Mouse (Mus musculus) liver, embryonic 16.5 days (tissue): ENCODE data around the gene Prune2. TPM values are rescaled to one million over a fixed set of nuclear protein-coding genes. Genes with fewer than 3 reads are reported as not detected.

ENCODE experiments used
- ATAC-seq: fragments of 200-750 bp; cut with Nextera tagmentation; 2 replicates; pipeline ENCODE4 v1.8.0; 2017; ENCODE audit warnings: low read depth, mild to moderate bottlenecking, moderate number of reproducible peaks, moderate library complexity
- H3K27ac ChIP-seq: fragments of 300-500 bp; sonication (generic); 2 replicates; pipeline ENCODE4 v1.5.1; 2014; ENCODE audit warnings: mild to moderate bottlenecking, low read length
- H3K27me3 ChIP-seq: fragments of 300-500 bp; sonication (generic); 2 replicates; pipeline ENCODE4 v1.6.1; 2014; ENCODE audit warnings: low read depth, low read length, mixed read lengths; ENCODE audit not compliant: control insufficient read depth, insufficient read depth
- H3K36me3 ChIP-seq: fragments of 300-500 bp; sonication (generic); 2 replicates; pipeline ENCODE4 v1.6.1; 2014; ENCODE audit warnings: mild to moderate bottlenecking; ENCODE audit not compliant: control insufficient read depth, insufficient read depth
- H3K4me1 ChIP-seq: fragments of 300-500 bp; sonication (generic); 2 replicates; pipeline ENCODE4 v1.6.1; 2014; ENCODE audit warnings: low read depth, low read length, mixed read lengths; ENCODE audit not compliant: control insufficient read depth
- H3K4me2 ChIP-seq: fragments of 300-500 bp; sonication (generic); 2 replicates; pipeline ENCODE4 v1.6.1; 2014; ENCODE audit warnings: low read depth, low read length, mixed read lengths
- H3K4me3 ChIP-seq: fragments of 300-500 bp; sonication (generic); 2 replicates; pipeline ENCODE4 v1.5.1; 2014; ENCODE audit warnings: low read depth, mild to moderate bottlenecking, low read length
- H3K9ac ChIP-seq: fragments of 300-500 bp; sonication (generic); 2 replicates; pipeline ENCODE4 v1.6.1; 2014; ENCODE audit warnings: low read depth, low read length
- H3K9me3 ChIP-seq: fragments of 300-500 bp; sonication (generic); replicated peaks from 2 replicates; pipeline ENCODE4 v1.6.1; 2016; ENCODE audit warnings: low read length; ENCODE audit not compliant: control insufficient read depth
- WGBS: fragments of 180-500 bp; shearing (Covaris S2); extraction: QIAGEN DNeasy Blood & Tissue Kit; methylation state at CpG from one replicate; pipeline ENCODE4 v1.1.7; 2014; ENCODE audit not compliant: insufficient replicate concordance; 5-methylcytosine and 5-hydroxymethylcytosine counted together
- polyA plus RNA-seq: library from polyadenylated mRNA; unstranded; fragments of >200 nt; fragmentation: Nextera tagmentation; extraction: Ambion mirVana; gene quantifications from 2 replicates; pipeline ENCODE4 v1.2.1, GENCODE M21; 2015

Gene Prune2
- polyA plus RNA-seq, 1 experiment from 2014 or later = 0.45 TPM

GRCm38 (mm10) chr19:17125380-17125779 is 169.5 kb downstream of the Prune2 start:
- ATAC-seq = no peak
- 40% methylated on average over 7 of the region's 7 CpGs for WGBS
- no peaks in the 10 kb centered on the region for H3K27me3 ChIP-seq
- no peak overlapping the region for H3K4me2 ChIP-seq
- H3K9me3 ChIP-seq = no peaks in the 10 kb centered on the region
- H3K27ac ChIP-seq = no peak overlapping the region
- H3K36me3 ChIP-seq = no peaks in the 10 kb centered on the region
- no peak overlapping the region for H3K4me3 ChIP-seq
- no peaks in the 10 kb centered on the region for H3K4me1 ChIP-seq
- H3K9ac ChIP-seq = no peak overlapping the region

DNA sequence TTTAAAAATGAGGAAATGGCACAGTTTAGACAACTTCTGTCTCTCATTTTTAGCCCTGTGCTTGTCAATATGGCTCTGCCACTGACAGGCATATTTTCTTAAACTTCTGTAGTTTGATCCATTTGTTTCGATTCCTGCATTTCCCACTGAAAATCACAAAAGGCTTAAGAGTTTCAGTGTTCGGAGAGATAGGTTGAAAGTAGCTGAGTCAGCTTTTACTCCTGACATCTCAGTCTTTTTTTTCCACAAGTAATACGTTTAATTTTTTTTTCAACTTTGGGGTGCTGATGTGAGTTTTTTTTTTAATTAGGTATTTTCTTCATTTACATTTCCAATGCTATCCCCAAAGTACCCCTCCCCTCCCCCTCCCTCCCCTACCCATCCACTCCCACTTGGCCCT is 174.6 kb downstream of the Prune2 start:
- ATAC-seq = no peak
- Histone ChIP-seq H3K9ac (no peak overlapping the region), H3K4me2 (no peak overlapping the region), H3K27me3 (no peaks in the 10 kb centered on the region), H3K4me3 (no peak overlapping the region), H3K36me3 (no peaks in the 10 kb centered on the region), H3K27ac (no peak overlapping the region), H3K4me1 (no peaks in the 10 kb centered on the region), H3K9me3 (no peaks in the 10 kb centered on the region)
- WGBS = 54% methylated on average over 3 of the region's 3 CpGs

- peak overlapping the region; percentile 52 for H3K4me2 ChIP-seq
- no peak for ATAC-seq
- H3K9ac ChIP-seq = 0 out of 2 replicates have a peak overlapping the region, but pooled peaks have one; percentile 5
- no peak overlapping the region for H3K27ac ChIP-seq
- no peaks in the 10 kb centered on the region for H3K9me3 ChIP-seq
- peak overlapping the region; percentile 39 for H3K4me3 ChIP-seq
- WGBS = 10% methylated on average over 21 of the region's 21 CpGs
- peaks cover 6% of the 10 kb centered on the region for H3K27me3 ChIP-seq
- H3K36me3 ChIP-seq = no peaks in the 10 kb centered on the region
- peaks cover 6% of the 10 kb centered on the region for H3K4me1 ChIP-seq
Measured at GRCm38 (mm10) chr19:17136677-17137460, 181.0 kb downstream of the Prune2 start.

DNA sequence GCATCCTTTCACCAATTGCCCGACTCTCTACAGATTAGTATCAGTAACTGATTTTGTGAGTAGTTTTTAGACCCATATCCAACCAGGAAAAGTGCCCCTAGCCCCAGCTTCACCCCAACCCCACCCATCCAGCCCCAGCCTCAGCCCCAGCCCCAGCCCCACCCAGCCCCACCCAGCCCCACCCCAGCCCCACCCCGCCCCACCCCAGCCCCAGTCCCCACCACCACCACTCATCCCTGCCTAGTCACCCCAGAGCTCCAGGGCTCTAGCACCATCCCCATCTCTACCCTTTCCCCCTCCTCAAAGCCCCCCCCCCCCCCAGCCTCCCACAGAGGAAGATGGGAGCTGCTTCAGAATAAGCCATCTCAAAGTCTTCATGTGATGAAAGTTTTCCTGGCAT is 181.7 kb downstream of the Prune2 start:
- no peak overlapping the region for H3K9ac ChIP-seq
- H3K9me3 ChIP-seq = no peaks in the 10 kb centered on the region
- H3K4me1 ChIP-seq = peaks cover 6% of the 10 kb centered on the region
- H3K27me3 ChIP-seq = peaks cover 6% of the 10 kb centered on the region
- 19% methylated on average over 1 of the region's 2 CpGs for WGBS
- no peaks in the 10 kb centered on the region for H3K36me3 ChIP-seq
- no peak for ATAC-seq
- H3K4me2 ChIP-seq = peak overlapping the region; percentile 52
- no peak overlapping the region for H3K27ac ChIP-seq
- no peak overlapping the region; the same call in 1 of the 2 replicates for H3K4me3 ChIP-seq

DNA sequence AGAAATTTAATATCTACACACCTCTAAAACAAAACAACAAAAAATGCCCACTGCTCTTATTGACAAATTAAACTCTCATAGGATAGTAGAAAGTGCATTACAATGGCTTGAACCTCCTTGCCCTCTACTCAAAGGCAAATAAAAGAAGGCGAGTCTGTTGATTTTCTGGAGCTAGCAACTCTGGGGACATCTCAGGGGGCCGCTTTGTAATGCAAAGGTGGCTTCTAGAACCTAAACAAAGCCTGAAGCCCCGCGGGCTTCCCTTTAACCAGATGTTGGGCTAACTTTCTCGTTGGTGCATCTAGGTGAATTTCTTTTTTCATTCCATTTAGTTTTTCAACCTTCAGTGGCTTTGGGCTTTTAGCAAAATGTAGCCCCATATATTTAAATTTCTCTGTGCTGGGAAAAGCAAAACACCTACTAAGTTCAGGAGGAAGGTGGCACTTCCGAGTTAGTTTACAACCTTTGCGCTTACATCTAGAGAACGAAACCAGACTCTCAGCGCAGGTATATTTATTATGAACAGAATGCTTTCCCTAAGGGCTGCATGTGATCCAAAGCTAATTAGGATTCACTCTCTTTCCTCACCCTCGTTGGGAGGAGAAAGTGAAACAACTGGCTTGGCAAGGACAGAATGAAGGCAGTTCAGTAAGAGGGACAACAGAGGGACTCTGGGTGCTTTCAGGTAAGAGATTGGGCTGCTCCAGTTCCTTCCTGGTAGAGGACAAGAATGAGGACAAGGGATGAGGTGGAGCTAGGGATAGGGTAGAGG is 182.4 kb downstream of the Prune2 start:
- H3K9ac ChIP-seq = no peak overlapping the region
- H3K27me3 ChIP-seq = peaks cover 6% of the 10 kb centered on the region
- H3K27ac ChIP-seq = no peak overlapping the region
- no peaks in the 10 kb centered on the region for H3K9me3 ChIP-seq
- peaks cover 6% of the 10 kb centered on the region for H3K4me1 ChIP-seq
- 36% methylated on average over 10 of the region's 10 CpGs for WGBS
- H3K4me3 ChIP-seq = no peak overlapping the region
- H3K36me3 ChIP-seq = no peaks in the 10 kb centered on the region
- ATAC-seq = no peak
- H3K4me2 ChIP-seq = no peak overlapping the region

- peaks cover 6% of the 10 kb centered on the region for H3K4me1 ChIP-seq
- no peak overlapping the region for H3K27ac ChIP-seq
- no peak overlapping the region for H3K9ac ChIP-seq
- H3K4me2 ChIP-seq = no peak overlapping the region
- peaks cover 6% of the 10 kb centered on the region for H3K27me3 ChIP-seq
- no peaks in the 10 kb centered on the region for H3K36me3 ChIP-seq
- WGBS = 42% methylated on average over 12 of the region's 12 CpGs
- no peak for ATAC-seq
- H3K9me3 ChIP-seq = no peaks in the 10 kb centered on the region
- H3K4me3 ChIP-seq = no peak overlapping the region
Measured at GRCm38 (mm10) chr19:17140016-17140914, 184.3 kb downstream of the Prune2 start.

DNA sequence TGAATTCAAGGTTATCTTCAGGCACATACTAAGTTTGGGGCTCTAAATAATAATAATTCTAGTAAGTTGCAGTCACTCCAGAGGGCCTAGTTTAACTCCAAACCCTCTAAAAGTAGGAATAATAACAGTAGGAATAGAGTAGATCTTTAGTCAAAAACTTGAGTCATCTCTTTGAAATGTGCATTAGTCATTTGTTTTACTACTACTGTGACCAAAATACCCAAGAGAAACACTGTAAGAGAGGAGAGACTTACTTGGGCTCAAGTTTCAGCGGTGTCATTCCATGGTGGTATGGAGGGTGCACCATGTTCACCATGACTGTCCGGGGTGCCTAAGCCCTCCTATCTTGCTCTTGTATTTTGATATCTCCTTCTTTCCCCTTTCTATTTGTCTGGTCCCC is 187.3 kb downstream of the Prune2 start:
- H3K4me2 ChIP-seq = no peak overlapping the region
- no peaks in the 10 kb centered on the region for H3K27me3 ChIP-seq
- no peaks in the 10 kb centered on the region for H3K9me3 ChIP-seq
- no peak for ATAC-seq
- 66% methylated on average over 2 of the region's 2 CpGs for WGBS
- no peak overlapping the region for H3K9ac ChIP-seq
- H3K36me3 ChIP-seq = no peaks in the 10 kb centered on the region
- no peak overlapping the region for H3K4me3 ChIP-seq
- no peaks in the 10 kb centered on the region for H3K4me1 ChIP-seq
- H3K27ac ChIP-seq = no peak overlapping the region

- H3K36me3 ChIP-seq = no peaks in the 10 kb centered on the region
- no peak for ATAC-seq
- H3K4me2 ChIP-seq = no peak overlapping the region
- H3K4me1 ChIP-seq = no peaks in the 10 kb centered on the region
- H3K27ac ChIP-seq = no peak overlapping the region
- no peaks in the 10 kb centered on the region for H3K27me3 ChIP-seq
- no peaks in the 10 kb centered on the region for H3K9me3 ChIP-seq
- H3K4me3 ChIP-seq = no peak overlapping the region
- no peak overlapping the region for H3K9ac ChIP-seq
- 45% methylated on average over 6 of the region's 6 CpGs for WGBS
Measured at GRCm38 (mm10) chr19:17144205-17144604, 188.3 kb downstream of the Prune2 start.
